Mouse (Mus musculus): ENCODE measurements around the gene Efs. TPM values are rescaled to one million over a fixed set of nuclear protein-coding genes. Genes with fewer than 3 reads are reported as not detected.

The Efs gene
- polyA plus RNA-seq, 1 experiment from 2014 or later, result 6.5 TPM

DNA sequence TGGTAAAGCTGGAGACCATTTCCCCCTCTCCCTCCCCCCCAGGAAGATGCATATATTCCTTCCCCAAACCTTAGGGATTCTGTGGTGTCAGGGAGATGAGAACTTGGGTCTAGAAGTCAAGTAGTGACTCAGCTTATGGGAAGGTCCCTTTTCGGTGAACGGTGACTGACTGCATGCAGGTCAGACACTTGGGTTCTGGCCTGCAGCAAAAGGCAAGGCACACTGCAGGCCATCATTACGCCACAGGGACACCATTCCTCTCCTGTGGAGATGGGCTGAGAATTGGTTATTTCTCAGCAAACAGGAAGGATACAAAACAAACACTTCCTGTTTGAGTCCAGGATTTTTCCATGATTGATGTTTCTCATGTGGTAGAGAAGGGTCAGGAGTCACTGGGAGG is 33.3 kb upstream of the Efs start:
- Histone ChIP-seq H3K4me2 (replicated peaks; ENCODE audit: low read depth) (no peak overlapping the region), H3K9ac (ENCODE audit: low read depth, low read length) (no peak overlapping the region), H3K27ac (ENCODE audit: low read depth, low read length) (no peak overlapping the region), H3K9me3 (ENCODE audit: control insufficient read depth) (no peaks in the 10 kb centered on the region), H3K27me3 (replicated peaks; ENCODE audit: control insufficient read depth, insufficient read depth, low read length) (no peaks in the 10 kb centered on the region), H3K4me1 (replicated peaks; ENCODE audit: control insufficient read depth, insufficient read depth, low read length) (no peaks in the 10 kb centered on the region), H3K4me3 (ENCODE audit: low read depth, low read length) (no peak overlapping the region), H3K36me3 (ENCODE audit: control insufficient read depth, insufficient read depth) (no peaks in the 10 kb centered on the region)
- no peak for ATAC-seq
- 82% methylated on average over 3 of the region's 3 CpGs for WGBS
- no peak for TF ChIP-seq CTCF (IDR thresholded peaks at IDR 0.05; ENCODE audit: low read depth)

DNA sequence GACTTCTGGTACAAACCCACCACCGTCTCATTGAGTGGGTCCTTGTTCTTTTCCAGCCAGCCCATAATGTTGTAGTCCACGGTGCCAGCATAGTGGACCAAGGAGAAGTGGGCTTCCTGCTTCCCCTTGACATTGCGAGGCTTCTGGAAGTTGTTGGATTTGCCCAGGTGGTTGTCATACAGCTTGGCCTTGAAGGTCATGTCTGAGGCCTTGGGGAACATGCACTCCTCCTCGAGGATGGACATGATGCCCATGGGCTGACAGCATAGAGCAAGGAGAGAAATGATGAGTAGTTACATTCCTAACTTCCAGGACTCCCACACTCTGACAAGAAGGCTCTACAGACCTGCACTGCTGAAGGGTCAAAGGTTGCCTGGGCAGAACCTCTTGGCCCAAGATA is 32.6 kb upstream of the Efs start:
- TF ChIP-seq CTCF (IDR thresholded peaks at IDR 0.05; ENCODE audit: low read depth), result no peak
- Histone ChIP-seq H3K4me3 (ENCODE audit: low read depth, low read length) (no peak overlapping the region), H3K36me3 (ENCODE audit: control insufficient read depth, insufficient read depth) (no peaks in the 10 kb centered on the region), H3K27ac (ENCODE audit: low read depth, low read length) (no peak overlapping the region), H3K9ac (ENCODE audit: low read depth, low read length) (no peak overlapping the region), H3K4me1 (replicated peaks; ENCODE audit: control insufficient read depth, insufficient read depth, low read length) (no peaks in the 10 kb centered on the region), H3K9me3 (ENCODE audit: control insufficient read depth) (no peaks in the 10 kb centered on the region), H3K4me2 (replicated peaks; ENCODE audit: low read depth) (no peak overlapping the region), H3K27me3 (replicated peaks; ENCODE audit: control insufficient read depth, insufficient read depth, low read length) (no peaks in the 10 kb centered on the region)
- ATAC-seq, result no peak
- WGBS, result 80% methylated on average over 4 of the region's 4 CpGs

- H3K4me2 ChIP-seq (replicated peaks; ENCODE audit: low read depth), result no peak overlapping the region
- no peak overlapping the region for H3K27ac ChIP-seq (ENCODE audit: low read depth, low read length)
- no peaks in the 10 kb centered on the region for H3K9me3 ChIP-seq (ENCODE audit: control insufficient read depth)
- H3K9ac ChIP-seq (ENCODE audit: low read depth, low read length), result no peak overlapping the region
- H3K27me3 ChIP-seq (replicated peaks; ENCODE audit: control insufficient read depth, insufficient read depth, low read length), result no peaks in the 10 kb centered on the region
- WGBS, result 77% methylated on average over 9 of the region's 9 CpGs
- no peak for TF ChIP-seq CTCF (IDR thresholded peaks at IDR 0.05; ENCODE audit: low read depth)
- no peaks in the 10 kb centered on the region for H3K4me1 ChIP-seq (replicated peaks; ENCODE audit: control insufficient read depth, insufficient read depth, low read length)
- no peaks in the 10 kb centered on the region for H3K36me3 ChIP-seq (ENCODE audit: control insufficient read depth, insufficient read depth)
- ATAC-seq, result no peak
- H3K4me3 ChIP-seq (ENCODE audit: low read depth, low read length), result no peak overlapping the region
Observed at GRCm38 (mm10) chr14:54956533-54956932, 30.6 kb upstream of the Efs start.

DNA sequence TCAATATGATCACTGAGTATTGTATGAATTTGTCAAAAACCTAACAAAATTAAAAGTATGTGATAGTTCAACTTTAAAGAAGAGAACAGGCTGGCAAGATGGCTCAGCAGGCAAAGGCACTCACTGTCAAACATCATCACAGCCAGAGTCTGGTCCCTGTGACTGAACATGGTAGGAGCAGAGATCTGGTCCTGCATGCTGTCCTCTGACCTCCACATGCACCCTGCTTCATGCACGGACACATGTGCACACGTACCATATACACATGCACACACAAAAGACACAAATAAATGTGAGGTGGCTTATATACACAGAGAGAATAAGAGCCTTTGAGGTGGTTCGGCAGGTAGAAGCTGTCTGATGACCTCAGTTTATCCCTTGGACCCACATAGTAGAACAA is 29.6 kb upstream of the Efs start:
- H3K4me3 ChIP-seq (ENCODE audit: low read depth, low read length), result no peak overlapping the region
- no peak overlapping the region for H3K4me2 ChIP-seq (replicated peaks; ENCODE audit: low read depth)
- no peak overlapping the region for H3K27ac ChIP-seq (ENCODE audit: low read depth, low read length)
- no peak overlapping the region for H3K9ac ChIP-seq (ENCODE audit: low read depth, low read length)
- WGBS, result 86% methylated on average over 3 of the region's 3 CpGs
- ATAC-seq, result no peak
- H3K36me3 ChIP-seq (ENCODE audit: control insufficient read depth, insufficient read depth), result no peaks in the 10 kb centered on the region
- no peaks in the 10 kb centered on the region for H3K9me3 ChIP-seq (ENCODE audit: control insufficient read depth)
- no peak for TF ChIP-seq CTCF (IDR thresholded peaks at IDR 0.05; ENCODE audit: low read depth)
- H3K27me3 ChIP-seq (replicated peaks; ENCODE audit: control insufficient read depth, insufficient read depth, low read length), result no peaks in the 10 kb centered on the region
- H3K4me1 ChIP-seq (replicated peaks; ENCODE audit: control insufficient read depth, insufficient read depth, low read length), result no peaks in the 10 kb centered on the region

- ATAC-seq, result no peak
Observed at GRCm38 (mm10) chr14:54954474-54954873, 28.5 kb upstream of the Efs start.

DNA sequence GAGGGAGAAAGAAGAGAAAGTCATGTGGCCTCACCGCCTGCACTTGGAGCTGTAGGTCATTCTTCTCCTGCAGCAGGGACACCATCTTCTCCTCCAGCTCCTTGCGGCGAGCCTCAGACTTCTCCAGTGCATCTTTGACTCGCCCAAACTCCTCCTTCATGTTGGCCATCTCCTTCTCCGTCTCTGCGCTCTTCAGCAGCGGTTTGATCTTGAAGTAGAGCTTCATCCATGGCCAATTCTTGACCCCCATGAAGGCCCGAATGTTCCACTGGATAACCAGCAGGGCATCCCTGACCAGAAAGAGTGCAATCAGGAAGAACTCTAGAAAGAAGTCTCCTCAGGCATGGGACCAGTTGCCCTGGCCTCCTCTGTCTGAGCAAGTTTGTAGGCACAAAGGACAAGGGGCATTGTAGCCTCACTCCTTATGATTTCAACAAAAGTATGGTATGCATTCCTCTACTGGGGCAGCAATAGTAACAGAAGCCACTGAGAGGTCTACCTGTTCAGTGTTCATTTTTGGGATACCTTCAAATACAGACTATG is 27.8 kb upstream of the Efs start:
- no peak overlapping the region for H3K4me2 ChIP-seq (replicated peaks; ENCODE audit: low read depth)

More at GRCm38 (mm10) chr14:54954474-54954873, 28.5 kb upstream of the Efs start:
- Histone ChIP-seq H3K4me1 (replicated peaks; ENCODE audit: control insufficient read depth, insufficient read depth, low read length) (no peaks in the 10 kb centered on the region), H3K4me2 (replicated peaks; ENCODE audit: low read depth) (no peak overlapping the region), H3K27me3 (replicated peaks; ENCODE audit: control insufficient read depth, insufficient read depth, low read length) (no peaks in the 10 kb centered on the region), H3K27ac (ENCODE audit: low read depth, low read length) (no peak overlapping the region), H3K9ac (ENCODE audit: low read depth, low read length) (no peak overlapping the region), H3K4me3 (ENCODE audit: low read depth, low read length) (no peak overlapping the region), H3K36me3 (ENCODE audit: control insufficient read depth, insufficient read depth) (no peaks in the 10 kb centered on the region), H3K9me3 (ENCODE audit: control insufficient read depth) (no peaks in the 10 kb centered on the region)
- no peak for TF ChIP-seq CTCF (IDR thresholded peaks at IDR 0.05; ENCODE audit: low read depth)
- 78% methylated on average over 3 of the region's 3 CpGs for WGBS

GRCm38 (mm10) chr14:54951587-54951986 is 25.7 kb upstream of the Efs start:
- Histone ChIP-seq H3K4me2 (replicated peaks; ENCODE audit: low read depth) (no peak overlapping the region), H3K27me3 (replicated peaks; ENCODE audit: control insufficient read depth, insufficient read depth, low read length) (no peaks in the 10 kb centered on the region), H3K4me1 (replicated peaks; ENCODE audit: control insufficient read depth, insufficient read depth, low read length) (no peaks in the 10 kb centered on the region), H3K4me3 (ENCODE audit: low read depth, low read length) (no peak overlapping the region), H3K27ac (ENCODE audit: low read depth, low read length) (no peak overlapping the region), H3K36me3 (ENCODE audit: control insufficient read depth, insufficient read depth) (no peaks in the 10 kb centered on the region), H3K9ac (ENCODE audit: low read depth, low read length) (no peak overlapping the region), H3K9me3 (ENCODE audit: control insufficient read depth) (no peaks in the 10 kb centered on the region)
- TF ChIP-seq CTCF (IDR thresholded peaks at IDR 0.05; ENCODE audit: low read depth), result no peak
- 85% methylated on average over 6 of the region's 6 CpGs for WGBS
- ATAC-seq, result no peak

More for the DNA sequence above, 27.8 kb upstream of the Efs start:
- ATAC-seq, result no peak
- Histone ChIP-seq H3K27me3 (replicated peaks; ENCODE audit: control insufficient read depth, insufficient read depth, low read length) (no peaks in the 10 kb centered on the region), H3K27ac (ENCODE audit: low read depth, low read length) (no peak overlapping the region), H3K9me3 (ENCODE audit: control insufficient read depth) (no peaks in the 10 kb centered on the region), H3K36me3 (ENCODE audit: control insufficient read depth, insufficient read depth) (no peaks in the 10 kb centered on the region), H3K9ac (ENCODE audit: low read depth, low read length) (no peak overlapping the region), H3K4me3 (ENCODE audit: low read depth, low read length) (no peak overlapping the region), H3K4me1 (replicated peaks; ENCODE audit: control insufficient read depth, insufficient read depth, low read length) (no peaks in the 10 kb centered on the region)
- 88% methylated on average over 8 of the region's 8 CpGs for WGBS
- no peak for TF ChIP-seq CTCF (IDR thresholded peaks at IDR 0.05; ENCODE audit: low read depth)

Measured in intestine, postnatal 0 days (tissue).